10 mouse cellular contexts compared by ENCODE assay signal in genomic region chr12:81915176-81915950, GRCm38 (mm10). TPM values are rescaled to one million over a fixed set of nuclear protein-coding genes. Genes with fewer than 3 reads are reported as not detected.
DNase-seq lines count a peak whose midpoint lies in the region; ATAC-seq lines count a peak whose summit lies in the region.
"Had no signal": no experiment of that assay in that cellular context is flagged by ENCODE, and none has a peak within 500 bp of the region (broad histone marks: within the 10 kb centered on the region; RNA-seq: fewer than 3 reads in every experiment).

No protein-coding gene starts in this region.

- H3K27me3 ChIP-seq in midbrain, embryonic 11.5 days (ENCODE audit: control insufficient read depth, insufficient read depth, low read length): no peaks in the 10 kb centered on the region
- H3K27me3 ChIP-seq in midbrain, embryonic 13.5 days: no peaks in the 10 kb centered on the region
- H3K27me3 ChIP-seq in stomach, embryonic 16.5 days (ENCODE audit: control insufficient read depth, insufficient read depth, low read length): no peaks in the 10 kb centered on the region
- H3K27me3 ChIP-seq: embryonic facial prominence, embryonic 13.5 days; stomach, embryonic 15.5 days had no signal

- intact Hi-C loops in left cerebral cortex, postnatal 10 days (cut with DNase I): loop anchor here (2.0 to 5.0 kb wide), 2 partner anchors 53 to 119 kb away; partner anchors contain the start of gene Pcnx

- no peaks in the 10 kb centered on the region for H3K9me3 ChIP-seq in midbrain, embryonic 11.5 days (ENCODE audit: control insufficient read depth, low read length)
- H3K9me3 ChIP-seq in midbrain, embryonic 13.5 days: no peaks in the 10 kb centered on the region
- no peaks in the 10 kb centered on the region for H3K9me3 ChIP-seq in stomach, embryonic 16.5 days (replicated peaks; ENCODE audit: control insufficient read depth, low read length)
- H3K9me3 ChIP-seq: embryonic facial prominence, embryonic 13.5 days; stomach, embryonic 15.5 days had no signal

- peaks cover 6% of the 10 kb centered on the region for H3K36me3 ChIP-seq in midbrain, embryonic 11.5 days (ENCODE audit: control insufficient read depth, insufficient read depth, low read length)
- peaks cover 28% of the 10 kb centered on the region for H3K36me3 ChIP-seq in midbrain, embryonic 13.5 days
- H3K36me3 ChIP-seq in stomach, embryonic 16.5 days (ENCODE audit: control insufficient read depth, insufficient read depth, low read length): peaks cover 9% of the 10 kb centered on the region; the same call in 1 of the 2 replicates

- peak; percentile 92 for DNase-seq in midbrain, embryonic 11.5 days (ENCODE audit: low spot score, missing footprints)
- DNase-seq in cerebellum, adult 18-20 months: peak; percentile 76 to 81
- DNase-seq in forelimb bud, embryonic 11.5 days (ENCODE audit: low read depth, low spot score): peak; percentile 59
- DNase-seq in induced T-regulatory cell, adult 2 months (ENCODE audit: low read depth): peak; percentile 76
- peak; percentile 67 to 70 for DNase-seq in left cerebral cortex, postnatal 10 days (ENCODE audit: extremely low spot score in 1 of 2, low spot score in 2 of 2)
- DNase-seq in natural killer cell, adult 2 months (ENCODE audit: low spot score in 2 of 2): peak; percentile 45 to 54

- 66% methylated on average over 2 of the region's 2 CpGs for WGBS in midbrain, embryonic 11.5 days
- 55% methylated on average over 2 of the region's 2 CpGs for WGBS in midbrain, embryonic 13.5 days
- WGBS in stomach, embryonic 16.5 days: 48% methylated on average over 2 of the region's 2 CpGs

- H3K4me1 ChIP-seq in midbrain, embryonic 11.5 days (ENCODE audit: control insufficient read depth, insufficient read depth, low read length): no peaks in the 10 kb centered on the region
- peaks cover 3% of the 10 kb centered on the region for H3K4me1 ChIP-seq in midbrain, embryonic 13.5 days (replicated peaks)
- H3K4me1 ChIP-seq in stomach, embryonic 16.5 days (ENCODE audit: control insufficient read depth, insufficient read depth, low read length): 0 out of 2 replicates have a peak, but pooled peaks cover 3% of the 10 kb centered on the region
- H3K4me1 ChIP-seq: stomach, embryonic 15.5 days had no signal

- no peak overlapping the region for H3K27ac ChIP-seq in midbrain, embryonic 11.5 days (ENCODE audit: low read depth, low read length)
- no peak overlapping the region for H3K27ac ChIP-seq in midbrain, embryonic 13.5 days
- H3K27ac ChIP-seq in stomach, embryonic 16.5 days (ENCODE audit: low read length): no peak overlapping the region
- H3K27ac ChIP-seq: embryonic facial prominence, embryonic 13.5 days; stomach, embryonic 15.5 days had no signal

- H3K4me2 ChIP-seq in midbrain, embryonic 11.5 days: no peak overlapping the region
- no peak overlapping the region for H3K4me2 ChIP-seq in midbrain, embryonic 13.5 days (replicated peaks)
- no peak overlapping the region for H3K4me2 ChIP-seq in stomach, embryonic 16.5 days (ENCODE audit: low read depth, low read length)
- H3K4me2 ChIP-seq: embryonic facial prominence, embryonic 13.5 days; stomach, embryonic 15.5 days had no signal

- no peak overlapping the region for H3K4me3 ChIP-seq in midbrain, embryonic 11.5 days (ENCODE audit: low read depth, low read length)
- H3K4me3 ChIP-seq in midbrain, embryonic 13.5 days (replicated peaks): no peak overlapping the region
- H3K4me3 ChIP-seq in stomach, embryonic 16.5 days (replicated peaks; ENCODE audit: low read length): no peak overlapping the region
- H3K4me3 ChIP-seq: embryonic facial prominence, embryonic 13.5 days; stomach, embryonic 15.5 days had no signal

- no peak for ATAC-seq in midbrain, embryonic 11.5 days (ENCODE audit: low FRiP score)
- ATAC-seq in midbrain, embryonic 13.5 days: no peak
- peak; percentile 50; the same call in 1 of the 2 replicates for ATAC-seq in stomach, embryonic 16.5 days (ENCODE audit: insufficient read depth, low FRiP score)

- H3K9ac ChIP-seq in midbrain, embryonic 11.5 days (ENCODE audit: low read length): no peak overlapping the region
- no peak overlapping the region for H3K9ac ChIP-seq in midbrain, embryonic 13.5 days (replicated peaks)
- H3K9ac ChIP-seq in stomach, embryonic 16.5 days (ENCODE audit: low read length): no peak overlapping the region
- H3K9ac ChIP-seq: embryonic facial prominence, embryonic 13.5 days; stomach, embryonic 15.5 days had no signal

RNA-seq across cellular contexts. Expression of gene Pcnx, which starts 55.5 kb away (rescaled TPM):
- polyA plus RNA-seq in midbrain, embryonic 11.5 days (2014; fragmentation: Nextera tagmentation; extraction: Ambion mirVana): 11.4 and 11.9 TPM in 2 replicates
- polyA plus RNA-seq in midbrain, embryonic 13.5 days (2015; fragmentation: Nextera tagmentation; extraction: Ambion mirVana): 8.2 and 9.4 TPM in 2 replicates
- total RNA-seq in left cerebral cortex, postnatal 10 days (2021): 100 to 1,000 TPM; 107 to 115 TPM
- polyA plus RNA-seq in stomach, embryonic 16.5 days (2015; fragmentation: Nextera tagmentation; extraction: Ambion mirVana): 10.3 and 10.8 TPM in 2 replicates
